Mouse (Mus musculus): ENCODE measurements around the gene Moxd2. TPM values are rescaled to one million over a fixed set of nuclear protein-coding genes. Genes with fewer than 3 reads are reported as not detected.

Moxd2 gene
- not detected for polyA plus RNA-seq (2015; fragmentation: Illumina TruSeq; extraction: RNeasy Lipid Tissue Mini Kit (QIAGEN cat#74804); ENCODE audit: insufficient read depth, low read depth, low replicate concordance)

DNA sequence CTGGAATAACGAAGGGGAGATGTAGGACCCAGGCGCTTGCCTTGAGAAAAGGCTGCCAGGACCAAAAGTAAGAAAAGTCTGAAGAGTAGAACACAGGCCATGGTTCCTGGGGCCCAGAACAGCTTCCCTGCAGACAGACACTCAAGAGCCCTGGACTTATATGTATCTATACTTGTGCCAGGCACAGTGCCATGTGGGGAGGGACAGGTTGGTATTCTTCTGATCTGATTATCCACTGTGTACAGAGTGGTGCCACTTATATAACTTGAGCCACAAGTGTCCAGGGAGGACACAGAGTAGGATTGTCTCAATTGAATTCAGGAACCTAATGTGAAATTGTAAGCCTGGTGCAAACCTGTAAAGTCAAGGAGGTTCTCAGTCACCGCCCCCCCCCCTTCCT is at the start of gene Moxd2:
Gene Moxd2 (minus strand): TSS at position 101 of the 400 bp plus-strand sequence.

DNA sequence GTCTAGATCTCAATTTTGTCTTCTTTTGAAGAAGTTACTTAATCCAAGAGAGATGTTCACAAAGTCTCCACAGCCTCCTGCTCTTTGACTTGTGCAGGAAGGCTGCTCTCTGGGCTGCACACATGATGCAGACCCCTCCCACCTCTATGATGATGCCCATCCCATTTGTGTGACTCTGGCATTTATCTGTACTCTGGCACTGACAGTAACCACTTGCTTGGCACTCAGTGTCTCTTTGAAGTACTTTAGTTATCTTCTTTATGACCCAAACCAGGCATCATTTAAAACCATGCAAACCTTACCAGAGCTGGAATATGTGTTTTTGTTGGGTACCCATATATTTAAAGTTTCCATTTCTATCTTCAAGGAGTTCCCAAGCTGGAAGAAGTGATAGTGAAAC is 13.0 kb upstream of the Moxd2 start, which contains the start of gene Prss58:
Gene Prss58 (minus strand): TSS at position 101 of the 400 bp plus-strand sequence.

Other genes starting within 250 kb of the Moxd2 start
- gene Prss58, start 12.9 kb upstream of the Moxd2 start, polyA plus RNA-seq (2015; fragmentation: Illumina TruSeq; extraction: RNeasy Lipid Tissue Mini Kit (QIAGEN cat#74804); ENCODE audit: insufficient read depth, low read depth, low replicate concordance) = not detected
- gene 1700074P13Rik, start 53.1 kb upstream of the Moxd2 start, polyA plus RNA-seq (2015; fragmentation: Illumina TruSeq; extraction: RNeasy Lipid Tissue Mini Kit (QIAGEN cat#74804); ENCODE audit: insufficient read depth, low read depth, low replicate concordance) = not detected
- not detected for gene Gm4744, start 64.4 kb upstream of the Moxd2 start, polyA plus RNA-seq (2015; fragmentation: Illumina TruSeq; extraction: RNeasy Lipid Tissue Mini Kit (QIAGEN cat#74804); ENCODE audit: insufficient read depth, low read depth, low replicate concordance)
- not detected for gene 1810009J06Rik, start 77.3 kb upstream of the Moxd2 start, polyA plus RNA-seq (2015; fragmentation: Illumina TruSeq; extraction: RNeasy Lipid Tissue Mini Kit (QIAGEN cat#74804); ENCODE audit: insufficient read depth, low read depth, low replicate concordance)
- not detected for gene Gm2663, start 112.0 kb upstream of the Moxd2 start, polyA plus RNA-seq (2015; fragmentation: Illumina TruSeq; extraction: RNeasy Lipid Tissue Mini Kit (QIAGEN cat#74804); ENCODE audit: insufficient read depth, low read depth, low replicate concordance)
- 14,492 TPM for gene 2210010C04Rik, start 148.0 kb upstream of the Moxd2 start, polyA plus RNA-seq (2015; fragmentation: Illumina TruSeq; extraction: RNeasy Lipid Tissue Mini Kit (QIAGEN cat#74804); ENCODE audit: insufficient read depth, low read depth, low replicate concordance)